Mouse (Mus musculus) urinary bladder, postnatal 0 days (tissue): ENCODE data around the gene Samd9l. TPM values are rescaled to one million over a fixed set of nuclear protein-coding genes. Genes with fewer than 3 reads are reported as not detected.

Source experiments
- polyA plus RNA-seq: library from polyadenylated mRNA; unstranded; fragments of >200 nt; fragmentation: Nextera tagmentation; extraction: Ambion mirVana; gene quantifications from 2 replicates; pipeline ENCODE4 v1.2.1, GENCODE M21; 2015

Samd9l gene
- polyA plus RNA-seq: 3.1 and 3.2 TPM in 2 replicates

GRCm38 (mm10) chr6:3399340-3400068 lies at the start of gene Samd9l:
Samd9l (minus strand) TSS chr6:3399572.

Other genes starting within 250 kb of the Samd9l start
- gene Hepacam2, start 98.7 kb upstream of the Samd9l start, polyA plus RNA-seq: 0.07 TPM in 1 of 2 replicates, not detected in the other
- 14.9 and 15.6 TPM in 2 replicates for gene Vps50, start 98.8 kb upstream of the Samd9l start, polyA plus RNA-seq